Mouse (Mus musculus) forebrain, embryonic 10.5 days (tissue): ENCODE measurements around the gene Chrnd. TPM values are rescaled to one million over a fixed set of nuclear protein-coding genes. Genes with fewer than 3 reads are reported as not detected.

Experiments used
- DNase-seq: peaks from one replicate; pipeline ENCODE4 v3.0.0-alpha.2; 2017; ENCODE audit warnings: low spot score; ENCODE audit errors: extremely low spot score
- H3K27ac ChIP-seq: fragments of 300-500 bp; sonication (generic); 2 replicates; pipeline ENCODE4 v1.5.1; 2016; ENCODE audit warnings: mild to moderate bottlenecking
- H3K27me3 ChIP-seq: fragments of 300-500 bp; sonication (generic); 2 replicates; pipeline ENCODE4 v1.6.1; 2016; ENCODE audit warnings: mild to moderate bottlenecking; ENCODE audit not compliant: poor library complexity, severe bottlenecking
- H3K36me3 ChIP-seq: fragments of 300-500 bp; sonication (generic); replicated peaks from 2 replicates; pipeline ENCODE4 v1.6.1; 2016; ENCODE audit warnings: mild to moderate bottlenecking, moderate library complexity
- H3K4me1 ChIP-seq: fragments of 300-500 bp; sonication (generic); 2 replicates; pipeline ENCODE4 v1.6.1; 2016
- H3K4me3 ChIP-seq: fragments of 300-500 bp; sonication (generic); 2 replicates; pipeline ENCODE4 v1.5.1; 2016; ENCODE audit warnings: mild to moderate bottlenecking, moderate library complexity
- H3K9me3 ChIP-seq: fragments of 300-500 bp; sonication (generic); 2 replicates; pipeline ENCODE4 v1.6.1; 2016; ENCODE audit warnings: mild to moderate bottlenecking, moderate library complexity
- WGBS: fragments of 180-500 bp; shearing (Covaris S2); methylation state at CpG from one replicate; pipeline ENCODE4 v1.1.7; 2016; 5-methylcytosine and 5-hydroxymethylcytosine counted together
- polyA plus RNA-seq: library from polyadenylated mRNA; unstranded; fragments of >200 nt; fragmentation: Nextera tagmentation; extraction: Ambion mirVana; gene quantifications from 2 replicates; pipeline ENCODE4 v1.2.1, GENCODE M21; 2016

The Chrnd gene
- polyA plus RNA-seq, 1 experiment from 2014 or later, result not detected

GRCm38 (mm10) chr1:87187037-87187355 is 3.4 kb upstream of the Chrnd start:
- peak; percentile 91 for DNase-seq
- H3K9me3 ChIP-seq, result no peaks in the 10 kb centered on the region
- H3K27ac ChIP-seq, result peak overlapping the region; percentile 75
- peaks cover 54% of the 10 kb centered on the region for H3K4me1 ChIP-seq
- peaks cover 84% of the 10 kb centered on the region for H3K27me3 ChIP-seq
- H3K4me3 ChIP-seq, result peak overlapping the region; percentile 60
- H3K36me3 ChIP-seq, result no peaks in the 10 kb centered on the region
- under 1% methylated on average over 15 of the region's 15 CpGs for WGBS

DNA sequence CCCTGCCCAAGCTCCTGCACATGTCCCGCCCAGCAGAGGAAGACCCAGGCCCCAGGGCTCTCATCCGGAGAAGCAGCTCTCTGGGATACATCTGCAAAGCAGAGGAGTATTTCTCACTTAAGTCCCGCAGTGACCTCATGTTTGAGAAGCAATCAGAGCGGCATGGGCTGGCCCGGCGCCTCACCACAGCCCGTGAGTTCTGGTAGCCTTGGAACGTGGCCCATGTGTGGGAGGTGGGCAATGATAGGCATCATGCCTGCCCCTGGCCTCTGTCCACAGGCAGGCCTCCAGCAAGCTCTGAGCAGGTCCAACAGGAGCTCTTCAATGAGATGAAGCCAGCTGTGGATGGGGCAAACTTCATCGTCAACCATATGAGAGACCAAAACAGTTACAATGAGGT is 6.9 kb downstream of the Chrnd start:
- Histone ChIP-seq H3K4me3 (no peak overlapping the region), H3K4me1 (no peaks in the 10 kb centered on the region), H3K27me3 (no peaks in the 10 kb centered on the region), H3K9me3 (no peaks in the 10 kb centered on the region), H3K36me3 (no peaks in the 10 kb centered on the region), H3K27ac (no peak overlapping the region)
- WGBS, result 85% methylated on average over 9 of the region's 9 CpGs
- DNase-seq, result no peak

DNA sequence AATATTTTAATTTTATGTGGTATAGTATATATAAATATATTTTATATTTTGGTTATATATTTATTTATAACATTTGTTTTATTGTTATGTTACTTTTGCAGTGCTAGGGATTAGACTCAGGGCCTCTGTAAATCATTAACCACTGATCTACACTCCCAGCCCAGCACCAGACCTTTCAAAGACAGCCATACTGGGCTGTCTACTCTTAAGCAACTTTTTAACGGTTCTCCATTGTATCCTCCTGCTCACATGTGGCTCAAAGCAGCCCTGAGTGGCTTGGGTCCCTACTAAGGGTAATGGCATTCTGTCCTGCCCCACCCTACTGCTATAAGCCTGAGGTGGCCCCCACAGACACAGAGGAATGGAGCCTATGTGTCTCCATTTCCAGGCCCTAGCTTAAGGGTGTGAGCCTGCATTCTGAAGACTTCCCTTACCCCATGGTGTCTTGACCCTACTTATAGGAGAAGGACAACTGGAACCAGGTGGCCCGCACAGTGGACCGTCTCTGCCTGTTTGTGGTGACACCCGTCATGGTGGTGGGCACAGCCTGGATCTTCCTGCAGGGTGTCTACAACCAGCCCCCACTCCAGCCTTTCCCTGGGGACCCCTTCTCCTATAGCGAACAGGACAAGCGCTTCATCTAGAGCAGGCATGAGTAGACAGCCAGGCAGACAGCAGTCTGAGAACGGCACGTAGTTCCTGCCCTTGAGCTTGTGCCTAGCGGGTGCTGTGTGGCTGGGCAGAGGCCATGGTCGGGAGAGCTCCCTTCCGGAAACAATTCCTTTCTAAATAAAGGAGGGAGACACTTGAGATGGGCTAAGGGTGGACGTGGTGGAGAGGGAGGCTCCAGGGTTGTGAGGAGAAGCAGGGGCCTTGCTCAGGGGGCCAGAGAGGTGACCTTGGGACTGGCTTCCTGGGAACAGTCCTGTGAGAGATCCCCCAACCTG is 8.0 kb downstream of the Chrnd start:
- DNase-seq, result no peak
- Histone ChIP-seq H3K9me3 (no peaks in the 10 kb centered on the region), H3K4me3 (no peak overlapping the region), H3K36me3 (no peaks in the 10 kb centered on the region), H3K27ac (no peak overlapping the region), H3K27me3 (no peaks in the 10 kb centered on the region), H3K4me1 (no peaks in the 10 kb centered on the region)
- WGBS, result 83% methylated on average over 12 of the region's 12 CpGs

DNA sequence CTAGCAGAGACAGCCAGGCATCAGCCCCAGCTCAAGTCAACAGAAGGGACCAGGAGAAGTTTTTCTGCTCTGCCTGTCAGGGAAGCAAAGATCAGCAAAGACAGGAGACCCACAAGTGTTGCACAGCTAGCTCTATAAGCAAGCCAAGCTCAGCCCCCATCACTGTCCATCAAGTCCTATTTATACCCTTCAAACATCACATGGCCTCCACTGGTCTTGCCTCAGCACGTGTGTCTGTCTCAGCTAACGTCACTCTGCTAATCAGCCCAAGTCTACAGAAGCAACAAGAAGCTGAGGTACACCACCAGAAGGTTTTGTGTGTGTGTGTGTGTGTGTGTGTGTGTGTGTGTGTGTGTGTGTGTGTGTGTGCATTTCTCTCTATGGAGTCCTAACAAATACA is 10.4 kb downstream of the Chrnd start:
- WGBS, result 62% methylated on average over 2 of the region's 2 CpGs

GRCm38 (mm10) chr1:87201848-87202247 is 11.4 kb downstream of the Chrnd start:
- no peaks in the 10 kb centered on the region for H3K9me3 ChIP-seq
- no peaks in the 10 kb centered on the region for H3K36me3 ChIP-seq
- H3K4me3 ChIP-seq, result no peak overlapping the region
- peaks cover 17% of the 10 kb centered on the region for H3K4me1 ChIP-seq
- no peak overlapping the region for H3K27ac ChIP-seq
- H3K27me3 ChIP-seq, result peaks cover 25% of the 10 kb centered on the region
- no peak for DNase-seq
- WGBS, result 56% methylated on average over 1 of the region's 1 CpGs

More for the DNA sequence above, 10.4 kb downstream of the Chrnd start:
- Histone ChIP-seq H3K9me3 (no peaks in the 10 kb centered on the region), H3K36me3 (no peaks in the 10 kb centered on the region), H3K27me3 (peaks cover 14% of the 10 kb centered on the region), H3K27ac (no peak overlapping the region), H3K4me3 (no peak overlapping the region), H3K4me1 (peaks cover 9% of the 10 kb centered on the region)
- DNase-seq, result no peak

DNA sequence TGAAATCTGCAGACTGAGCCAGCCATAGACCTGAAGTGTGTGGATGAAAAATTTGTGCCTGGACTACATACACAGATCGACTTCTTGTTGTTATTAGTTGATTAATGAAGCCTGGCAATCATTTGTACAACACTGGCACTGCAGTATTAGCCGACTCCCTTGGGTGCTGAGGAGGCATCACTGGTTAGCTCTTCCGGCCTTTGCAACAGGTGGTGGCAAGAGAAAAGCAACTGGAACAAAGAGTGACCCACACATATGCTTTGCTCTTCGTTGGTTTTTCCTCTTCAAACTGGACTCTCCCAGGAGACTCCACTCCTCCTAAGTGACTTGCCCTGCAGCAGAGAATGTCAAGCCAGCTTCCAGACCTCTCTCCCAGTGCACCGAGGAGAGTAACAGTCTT is 13.4 kb downstream of the Chrnd start:
- DNase-seq, result no peak
- peaks cover 17% of the 10 kb centered on the region for H3K4me1 ChIP-seq
- no peaks in the 10 kb centered on the region for H3K9me3 ChIP-seq
- WGBS, result 82% methylated on average over 5 of the region's 5 CpGs
- no peak overlapping the region for H3K4me3 ChIP-seq
- no peak overlapping the region for H3K27ac ChIP-seq
- peaks cover 37% of the 10 kb centered on the region for H3K27me3 ChIP-seq
- no peaks in the 10 kb centered on the region for H3K36me3 ChIP-seq

DNA sequence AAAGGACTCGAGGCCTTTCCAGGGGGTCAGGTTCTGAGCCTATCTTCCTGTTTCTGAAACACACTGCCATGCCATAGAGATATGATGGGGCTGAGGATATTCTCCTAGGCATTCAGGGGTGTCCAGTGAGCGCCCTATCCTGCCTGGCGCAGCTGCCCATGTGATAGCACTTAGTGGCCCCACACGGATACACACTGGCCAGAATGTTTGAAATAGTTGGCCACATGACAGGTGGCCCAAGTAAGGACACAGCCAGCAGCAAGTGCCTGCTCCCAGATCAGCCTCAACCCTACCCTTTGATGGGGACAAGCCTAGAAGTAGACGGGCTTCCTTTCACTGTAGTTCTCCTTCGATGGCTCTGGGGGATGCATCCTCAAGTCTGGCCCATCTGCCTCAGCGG is 14.1 kb downstream of the Chrnd start, which contains the start of gene Chrng:
Gene Chrng (plus strand): TSS at position 193 of the 400 bp plus-strand sequence.
- Histone ChIP-seq H3K4me3 (no peak within 1 kb of the TSS), H3K27me3 (peaks cover 42% of the 10 kb centered on the region), H3K4me1 (peaks cover 17% of the 10 kb centered on the region), H3K9me3 (no peaks in the 10 kb centered on the region), H3K27ac (no peak within 1 kb of the TSS), H3K36me3 (no peaks in the 10 kb centered on the region)
- 91% methylated on average over 7 of the region's 7 CpGs for WGBS
- DNase-seq, result no peak

DNA sequence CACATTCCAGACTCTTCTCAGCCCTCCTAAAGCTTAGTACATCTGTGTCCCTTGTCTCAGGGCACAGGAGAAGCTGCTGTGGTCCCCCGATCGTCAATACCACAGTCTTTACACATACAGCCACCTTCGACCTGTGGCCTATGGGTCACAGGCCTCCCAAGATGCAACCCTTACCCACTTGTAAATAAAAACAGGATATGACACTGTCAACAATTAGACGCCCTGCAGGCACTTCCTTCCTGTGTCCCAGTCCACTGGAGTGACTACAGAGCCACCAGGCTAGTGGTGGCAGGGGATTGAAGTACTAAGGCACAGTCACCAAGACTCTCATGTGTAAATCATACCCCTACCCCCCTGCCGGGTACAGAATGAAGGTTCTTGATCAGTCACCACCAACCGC is 14.6 kb downstream of the Chrnd start:
- peaks cover 42% of the 10 kb centered on the region for H3K27me3 ChIP-seq
- H3K4me3 ChIP-seq, result no peak overlapping the region
- DNase-seq, result no peak
- no peaks in the 10 kb centered on the region for H3K36me3 ChIP-seq
- no peak overlapping the region for H3K27ac ChIP-seq
- 66% methylated on average over 6 of the region's 6 CpGs for WGBS
- H3K9me3 ChIP-seq, result no peaks in the 10 kb centered on the region
- peaks cover 17% of the 10 kb centered on the region for H3K4me1 ChIP-seq

DNA sequence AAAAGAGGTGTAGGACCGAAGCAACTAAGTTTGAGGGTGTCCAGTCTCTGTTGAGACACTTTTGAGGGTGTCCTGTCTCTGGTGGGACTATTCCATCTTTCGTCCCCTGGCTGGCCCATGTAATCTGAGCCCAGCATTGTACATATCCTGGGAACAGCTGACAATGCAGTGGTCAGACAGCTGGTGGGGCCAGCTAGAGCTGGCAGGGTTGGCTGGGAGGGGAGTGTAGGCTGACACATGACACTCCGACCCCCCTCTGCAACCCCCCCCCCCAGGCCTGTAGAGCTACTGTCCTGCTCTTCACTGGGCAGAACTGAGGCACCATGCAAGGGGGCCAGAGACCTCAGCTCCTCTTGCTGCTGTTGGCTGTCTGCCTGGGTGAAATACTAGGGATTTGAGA is 15.1 kb downstream of the Chrnd start:
- Histone ChIP-seq H3K4me3 (no peak overlapping the region), H3K9me3 (no peaks in the 10 kb centered on the region), H3K36me3 (no peaks in the 10 kb centered on the region), H3K27ac (no peak overlapping the region), H3K4me1 (peaks cover 17% of the 10 kb centered on the region), H3K27me3 (peaks cover 42% of the 10 kb centered on the region)
- WGBS, result 66% methylated on average over 3 of the region's 3 CpGs
- no peak for DNase-seq

DNA sequence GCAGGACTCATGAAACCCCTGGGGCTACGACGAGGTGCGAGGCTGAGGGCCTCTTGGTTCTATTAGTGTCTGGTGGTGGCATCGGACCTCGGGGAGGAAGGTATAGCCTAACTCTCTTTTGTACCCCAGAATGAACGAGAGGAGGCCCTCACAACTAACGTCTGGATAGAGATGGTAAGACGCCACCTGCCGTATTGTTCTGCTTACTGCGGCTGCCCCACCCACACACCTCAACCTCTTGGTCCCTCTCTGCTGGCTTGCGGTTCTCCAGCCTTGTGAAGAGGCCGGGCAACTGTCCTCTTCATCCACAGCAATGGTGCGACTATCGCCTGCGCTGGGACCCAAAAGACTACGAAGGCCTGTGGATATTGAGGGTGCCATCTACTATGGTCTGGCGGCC is 15.9 kb downstream of the Chrnd start:
- Histone ChIP-seq H3K4me1 (peaks cover 17% of the 10 kb centered on the region), H3K9me3 (no peaks in the 10 kb centered on the region), H3K36me3 (no peaks in the 10 kb centered on the region), H3K4me3 (peak overlapping the region; percentile 7; the same call in 1 of the 2 replicates), H3K27me3 (peaks cover 42% of the 10 kb centered on the region), H3K27ac (no peak overlapping the region)
- 18% methylated on average over 17 of the region's 17 CpGs for WGBS
- no peak for DNase-seq

DNA sequence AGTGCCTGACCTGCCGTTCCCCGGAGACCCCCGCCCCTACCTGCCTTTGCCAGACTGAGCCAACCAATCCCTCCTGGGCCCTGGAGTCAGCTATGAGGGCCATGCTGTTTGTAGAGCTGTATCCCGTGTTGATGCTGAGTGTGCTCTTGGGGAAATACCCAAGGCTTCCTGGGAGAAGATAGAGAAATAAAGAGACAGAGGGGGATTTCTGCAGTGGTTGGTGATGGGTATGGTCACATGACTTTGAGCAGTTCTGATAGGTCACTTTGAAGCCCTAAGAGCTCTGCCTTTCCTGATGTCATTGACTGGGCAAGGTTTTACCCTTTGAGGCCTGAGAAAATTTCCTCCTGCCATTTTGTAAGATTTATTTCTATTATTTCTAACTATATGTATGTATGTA is 21.0 kb downstream of the Chrnd start:
- Histone ChIP-seq H3K36me3 (peaks cover 5% of the 10 kb centered on the region; the same call in 1 of the 2 replicates), H3K4me3 (no peak overlapping the region), H3K27me3 (peaks cover 21% of the 10 kb centered on the region), H3K4me1 (peaks cover 28% of the 10 kb centered on the region), H3K9me3 (no peaks in the 10 kb centered on the region), H3K27ac (no peak overlapping the region)
- DNase-seq, result no peak
- 89% methylated on average over 4 of the region's 4 CpGs for WGBS

DNA sequence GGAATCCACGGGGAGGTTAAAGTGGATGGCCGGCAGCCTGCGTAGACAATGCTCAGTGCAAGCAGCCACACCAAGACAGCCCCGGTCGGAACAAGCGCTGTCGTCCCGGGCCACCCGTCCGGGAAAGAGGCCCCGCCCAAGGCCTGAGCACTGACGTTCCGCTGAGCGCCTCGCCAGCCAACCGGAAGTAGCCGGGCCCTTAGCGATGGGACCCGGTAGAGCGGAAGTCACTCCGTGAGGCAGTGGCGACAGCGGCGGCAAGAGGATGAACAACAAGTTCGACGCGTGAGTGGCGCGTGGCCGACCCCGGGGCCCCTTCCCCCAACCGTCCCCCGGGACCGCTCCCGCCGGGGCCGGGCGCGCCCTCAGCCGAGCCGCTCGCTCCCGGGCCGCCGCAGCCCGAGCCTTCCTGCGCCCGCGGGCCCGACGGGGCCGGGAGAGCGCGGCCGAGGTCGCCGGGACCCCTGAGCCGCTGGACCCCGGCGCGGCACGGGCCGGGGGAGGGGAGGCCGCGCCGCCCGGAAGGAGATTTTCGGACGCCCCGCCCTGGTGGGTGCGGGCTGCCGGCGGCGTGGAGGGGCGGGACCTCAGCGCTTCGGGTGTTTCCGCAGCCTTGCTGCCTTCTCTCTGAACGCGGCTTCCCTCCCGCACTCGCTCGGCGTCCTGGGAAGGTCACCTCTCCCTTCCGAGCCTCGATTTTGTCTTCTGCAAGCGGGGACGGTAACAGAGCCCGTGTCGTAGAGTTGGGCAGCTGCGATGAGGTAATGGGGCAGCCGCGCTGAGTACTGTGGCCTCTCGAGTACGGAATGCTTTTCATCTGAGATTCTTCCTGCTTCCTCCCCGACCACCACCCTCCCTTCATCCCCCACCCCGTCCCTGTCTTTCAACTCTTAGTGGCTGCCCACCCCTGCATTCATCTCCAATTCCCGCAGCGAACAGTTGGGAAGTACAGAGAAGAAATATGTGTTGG is 23.6 kb downstream of the Chrnd start, which contains the start of gene Eif4e2:
Gene Eif4e2 (plus strand): TSS at position 180 of the 970 bp plus-strand sequence.
- DNase-seq, result peak; percentile 95
- Histone ChIP-seq H3K4me3 (peak within 1 kb of the TSS; percentile 60), H3K4me1 (peaks cover 36% of the 10 kb centered on the region), H3K9me3 (no peaks in the 10 kb centered on the region), H3K27me3 (peaks cover 2% of the 10 kb centered on the region; the same call in 1 of the 2 replicates), H3K36me3 (peaks cover 24% of the 10 kb centered on the region), H3K27ac (peak within 1 kb of the TSS; percentile 99)
- under 1% methylated on average over 94 of the region's 99 CpGs for WGBS
